Mouse (Mus musculus): ENCODE measurements around the gene Rpl36. TPM values are rescaled to one million over a fixed set of nuclear protein-coding genes. Genes with fewer than 3 reads are reported as not detected.

Rpl36 gene
- total and polyA plus RNA-seq, 3 experiments, result 2,385 to 3,914 TPM; not detected in 1

Other genes starting within 250 kb of the Rpl36 start
- gene Ptprs, start 136.9 kb upstream of the Rpl36 start, total RNA-seq (2012; rRNA removed), result 37.2 and 51.6 TPM in 2 replicates
- 100 to 1,000 TPM in 1 of 2 experiments, 10 to 100 TPM in 1; 80.9 to 324 TPM for gene Ptprs, start 136.9 kb upstream of the Rpl36 start, polyA plus RNA-seq (2012; ENCODE audit: insufficient read depth in 1 of 2, insufficient read length in 2 of 2, low read depth in 1 of 2, low replicate concordance in 2 of 2, missing spikeins in 1 of 2)
- not detected in 2 replicates for gene Znrf4, start 101.0 kb upstream of the Rpl36 start, total RNA-seq (2012; rRNA removed)
- not detected for gene Znrf4, start 101.0 kb upstream of the Rpl36 start, polyA plus RNA-seq (2012; ENCODE audit: insufficient read depth in 1 of 2, insufficient read length in 2 of 2, low read depth in 1 of 2, low replicate concordance in 2 of 2, missing spikeins in 1 of 2)
- 0.62 and 0.65 TPM in 2 replicates for gene Gm20219, start 59.0 kb upstream of the Rpl36 start, total RNA-seq (2012; rRNA removed)
- gene Gm20219, start 59.0 kb upstream of the Rpl36 start, polyA plus RNA-seq (2012; ENCODE audit: insufficient read depth in 1 of 2, insufficient read length in 2 of 2, low read depth in 1 of 2, low replicate concordance in 2 of 2, missing spikeins in 1 of 2), result 1 to 10 TPM in 1 of 2 experiments, not detected in 1; 3.1 TPM
- gene Safb2, start 28.8 kb upstream of the Rpl36 start, total RNA-seq (2012; rRNA removed), result 61.6 and 66.5 TPM in 2 replicates
- 100 to 1,000 TPM; 217 to 741 TPM for gene Safb2, start 28.8 kb upstream of the Rpl36 start, polyA plus RNA-seq (2012; ENCODE audit: insufficient read depth in 1 of 2, insufficient read length in 2 of 2, low read depth in 1 of 2, low replicate concordance in 2 of 2, missing spikeins in 1 of 2)
- gene Safb, start 28.6 kb upstream of the Rpl36 start, total RNA-seq (2012; rRNA removed), result 87.3 and 103 TPM in 2 replicates
- 100 to 1,000 TPM in 1 of 2 experiments, not detected in 1; 203 TPM for gene Safb, start 28.6 kb upstream of the Rpl36 start, polyA plus RNA-seq (2012; ENCODE audit: insufficient read depth in 1 of 2, insufficient read length in 2 of 2, low read depth in 1 of 2, low replicate concordance in 2 of 2, missing spikeins in 1 of 2)
- 281 and 334 TPM in 2 replicates for gene 2410015M20Rik, start 3.6 kb upstream of the Rpl36 start, total RNA-seq (2012; rRNA removed)
- 100 to 1,000 TPM in 1 of 2 experiments, not detected in 1; 274 TPM for gene 2410015M20Rik, start 3.6 kb upstream of the Rpl36 start, polyA plus RNA-seq (2012; ENCODE audit: insufficient read depth in 1 of 2, insufficient read length in 2 of 2, low read depth in 1 of 2, low replicate concordance in 2 of 2, missing spikeins in 1 of 2)
- gene Lonp1, start 13.5 kb downstream of the Rpl36 start, total RNA-seq (2012; rRNA removed), result 162 and 203 TPM in 2 replicates
- 100 to 1,000 TPM; 197 to 296 TPM for gene Lonp1, start 13.5 kb downstream of the Rpl36 start, polyA plus RNA-seq (2012; ENCODE audit: insufficient read depth in 1 of 2, insufficient read length in 2 of 2, low read depth in 1 of 2, low replicate concordance in 2 of 2, missing spikeins in 1 of 2)
- gene Catsperd, start 14.7 kb downstream of the Rpl36 start, total RNA-seq (2012; rRNA removed), result 0.33 and 0.46 TPM in 2 replicates
- gene Catsperd, start 14.7 kb downstream of the Rpl36 start, polyA plus RNA-seq (2012; ENCODE audit: insufficient read depth in 1 of 2, insufficient read length in 2 of 2, low read depth in 1 of 2, low replicate concordance in 2 of 2, missing spikeins in 1 of 2), result 1 to 10 TPM in 1 of 2 experiments, not detected in 1; 1.1 TPM
- gene Ranbp3, start 59.9 kb downstream of the Rpl36 start, total RNA-seq (2012; rRNA removed), result 123 and 137 TPM in 2 replicates
- gene Ranbp3, start 59.9 kb downstream of the Rpl36 start, polyA plus RNA-seq (2012; ENCODE audit: insufficient read depth in 1 of 2, insufficient read length in 2 of 2, low read depth in 1 of 2, low replicate concordance in 2 of 2, missing spikeins in 1 of 2), result 100 to 1,000 TPM in 1 of 2 experiments, not detected in 1; 150 TPM
- 226 and 249 TPM in 2 replicates for gene Ndufa11, start 104.4 kb downstream of the Rpl36 start, total RNA-seq (2012; rRNA removed)
- 100 to 1,000 TPM in 1 of 2 experiments, not detected in 1; 351 TPM for gene Ndufa11, start 104.4 kb downstream of the Rpl36 start, polyA plus RNA-seq (2012; ENCODE audit: insufficient read depth in 1 of 2, insufficient read length in 2 of 2, low read depth in 1 of 2, low replicate concordance in 2 of 2, missing spikeins in 1 of 2)
- gene Vmac, start 104.6 kb downstream of the Rpl36 start, total RNA-seq (2012; rRNA removed), result 1.7 and 2.6 TPM in 2 replicates
- 1 to 10 TPM in 1 of 2 experiments, not detected in 1; 8.0 TPM for gene Vmac, start 104.6 kb downstream of the Rpl36 start, polyA plus RNA-seq (2012; ENCODE audit: insufficient read depth in 1 of 2, insufficient read length in 2 of 2, low read depth in 1 of 2, low replicate concordance in 2 of 2, missing spikeins in 1 of 2)
- gene Nrtn, start 144.1 kb downstream of the Rpl36 start, total RNA-seq (2012; rRNA removed), result 5.6 and 10.9 TPM in 2 replicates
- gene Nrtn, start 144.1 kb downstream of the Rpl36 start, polyA plus RNA-seq (2012; ENCODE audit: insufficient read depth in 1 of 2, insufficient read length in 2 of 2, low read depth in 1 of 2, low replicate concordance in 2 of 2, missing spikeins in 1 of 2), result 10 to 100 TPM in 1 of 2 experiments, not detected in 1; 11.8 TPM
- 34.1 and 38.9 TPM in 2 replicates for gene Dus3l, start 151.3 kb downstream of the Rpl36 start, total RNA-seq (2012; rRNA removed)
- 10 to 100 TPM in 1 of 2 experiments, not detected in 1; 70.5 TPM for gene Dus3l, start 151.3 kb downstream of the Rpl36 start, polyA plus RNA-seq (2012; ENCODE audit: insufficient read depth in 1 of 2, insufficient read length in 2 of 2, low read depth in 1 of 2, low replicate concordance in 2 of 2, missing spikeins in 1 of 2)
- 1.0 and 1.3 TPM in 2 replicates for gene Prr22, start 156.8 kb downstream of the Rpl36 start, total RNA-seq (2012; rRNA removed)
- 1 to 10 TPM in 1 of 2 experiments, not detected in 1; 5.5 TPM for gene Prr22, start 156.8 kb downstream of the Rpl36 start, polyA plus RNA-seq (2012; ENCODE audit: insufficient read depth in 1 of 2, insufficient read length in 2 of 2, low read depth in 1 of 2, low replicate concordance in 2 of 2, missing spikeins in 1 of 2)
- 7.5 and 8.7 TPM in 2 replicates for gene Rfx2, start 217.6 kb downstream of the Rpl36 start, total RNA-seq (2012; rRNA removed)
- gene Rfx2, start 217.6 kb downstream of the Rpl36 start, polyA plus RNA-seq (2012; ENCODE audit: insufficient read depth in 1 of 2, insufficient read length in 2 of 2, low read depth in 1 of 2, low replicate concordance in 2 of 2, missing spikeins in 1 of 2), result 10 to 100 TPM in 1 of 2 experiments, not detected in 1; 29.2 TPM

Measured in MEL (cell line).